Mouse (Mus musculus): Measurements from ENCODE around the gene Pgbd1. TPM values are rescaled to one million over a fixed set of nuclear protein-coding genes. Genes with fewer than 3 reads are reported as not detected.
A peak's percentile ranks its signal among the peaks of the same experiment; 100 is the strongest.

Pgbd1 gene
- total and polyA plus RNA-seq, 3 experiments: 0.22 to 5.9 (median 4.9) TPM

- no peaks in the 10 kb centered on the region for H3K36me3 ChIP-seq (replicated peaks)
- no peak for ATAC-seq (ENCODE audit: extremely low read depth, insufficient number of reproducible peaks, low FRiP score, poor library complexity, severe bottlenecking)
- peaks cover 19% of the 10 kb centered on the region for H3K4me1 ChIP-seq (ENCODE audit: insufficient read depth, low read depth, low read length)
These were observed 31.9 kb downstream of the Pgbd1 start for GRCm38 (mm10) chr13:21408805-21409459.

GRCm38 (mm10) chr13:21407969-21408804, 32.7 kb downstream of the Pgbd1 start:
- ATAC-seq (ENCODE audit: extremely low read depth, insufficient number of reproducible peaks, low FRiP score, poor library complexity, severe bottlenecking): peak; percentile 70

More at GRCm38 (mm10) chr13:21408805-21409459, 31.9 kb downstream of the Pgbd1 start:
- Histone ChIP-seq H3K4me3 (ENCODE audit: low read depth, low read length) (peak overlapping the region; percentile 68), H3K27me3 (ENCODE audit: insufficient read depth, low read length) (no peaks in the 10 kb centered on the region), H3K9me3 (replicated peaks) (no peaks in the 10 kb centered on the region)
- TF ChIP-seq CTCF (IDR thresholded peaks at IDR 0.05; ENCODE audit: low read depth, low read length): no peak
- no peak for TF ChIP-seq TAL1 (conservative IDR thresholded peaks at IDR 0.05; ENCODE audit: low read depth, low read length)
- TF ChIP-seq POLR2AphosphoS5 (IDR thresholded peaks at IDR 0.05; ENCODE audit: insufficient replicate concordance, low read depth, low read length): no peak
- TF ChIP-seq GATA1 (IDR thresholded peaks at IDR 0.05; ENCODE audit: borderline replicate concordance, low read length): no peak
- no peak for TF ChIP-seq GATA2 (IDR thresholded peaks at IDR 0.05; ENCODE audit: borderline replicate concordance, low read depth, low read length)
- DNase-seq (ENCODE audit: low spot score): no peak

DNA sequence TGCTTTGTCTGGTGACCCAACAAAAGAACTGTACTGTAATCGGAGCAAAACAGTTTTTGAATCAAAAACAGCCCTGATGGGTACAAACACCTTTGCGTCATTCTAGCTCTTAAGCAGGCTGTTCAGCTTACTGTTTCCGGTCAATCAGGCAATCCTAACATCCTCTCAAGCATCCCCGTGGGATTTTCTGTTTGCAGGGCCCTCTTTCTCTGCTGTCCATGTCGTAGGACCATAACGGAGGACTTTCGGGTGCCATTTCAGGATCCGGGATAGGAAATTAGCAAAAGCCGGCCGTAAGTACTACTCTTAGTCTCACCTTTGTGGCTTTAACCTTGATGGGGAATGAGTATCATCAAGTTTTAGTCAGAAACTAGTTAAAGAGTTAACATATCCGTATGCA, 33.5 kb downstream of the Pgbd1 start:
- TF ChIP-seq POLR2AphosphoS5 (IDR thresholded peaks at IDR 0.05; ENCODE audit: insufficient replicate concordance, low read depth, low read length) (no peak), TAL1 (conservative IDR thresholded peaks at IDR 0.05; ENCODE audit: low read depth, low read length) (no peak), CTCF (IDR thresholded peaks at IDR 0.05; ENCODE audit: low read depth, low read length) (no peak), GATA1 (IDR thresholded peaks at IDR 0.05; ENCODE audit: borderline replicate concordance, low read length) (no peak), GATA2 (IDR thresholded peaks at IDR 0.05; ENCODE audit: borderline replicate concordance, low read depth, low read length) (no peak)
- Histone ChIP-seq H3K9me3 (replicated peaks) (no peaks in the 10 kb centered on the region), H3K4me1 (ENCODE audit: insufficient read depth, low read depth, low read length) (peaks cover 20% of the 10 kb centered on the region), H3K27me3 (ENCODE audit: insufficient read depth, low read length) (no peaks in the 10 kb centered on the region), H3K36me3 (replicated peaks) (no peaks in the 10 kb centered on the region), H3K4me3 (ENCODE audit: low read depth, low read length) (no peak overlapping the region)
- ATAC-seq (ENCODE audit: extremely low read depth, insufficient number of reproducible peaks, low FRiP score, poor library complexity, severe bottlenecking): no peak
- no peak for DNase-seq (ENCODE audit: low spot score)

More at GRCm38 (mm10) chr13:21407969-21408804, 32.7 kb downstream of the Pgbd1 start:
- H3K27me3 ChIP-seq (ENCODE audit: insufficient read depth, low read length): no peaks in the 10 kb centered on the region
- H3K9me3 ChIP-seq (replicated peaks): no peaks in the 10 kb centered on the region
- TF ChIP-seq GATA2 (IDR thresholded peaks at IDR 0.05; ENCODE audit: borderline replicate concordance, low read depth, low read length) (no peak), POLR2AphosphoS5 (IDR thresholded peaks at IDR 0.05; ENCODE audit: insufficient replicate concordance, low read depth, low read length) (no peak), TAL1 (conservative IDR thresholded peaks at IDR 0.05; ENCODE audit: low read depth, low read length) (no peak), CTCF (IDR thresholded peaks at IDR 0.05; ENCODE audit: low read depth, low read length) (no peak), GATA1 (IDR thresholded peaks at IDR 0.05; ENCODE audit: borderline replicate concordance, low read length) (no peak)
- H3K4me3 ChIP-seq (ENCODE audit: low read depth, low read length): peak overlapping the region; percentile 68
- no peaks in the 10 kb centered on the region for H3K36me3 ChIP-seq (replicated peaks)
- peaks cover 19% of the 10 kb centered on the region for H3K4me1 ChIP-seq (ENCODE audit: insufficient read depth, low read depth, low read length)
- peak; percentile 60 for DNase-seq (ENCODE audit: low spot score)

GRCm38 (mm10) chr13:21402848-21403247, 38.0 kb downstream of the Pgbd1 start:
- no peak for ATAC-seq (ENCODE audit: extremely low read depth, insufficient number of reproducible peaks, low FRiP score, poor library complexity, severe bottlenecking)
- no peaks in the 10 kb centered on the region for H3K9me3 ChIP-seq (replicated peaks)
- TF ChIP-seq GATA1 (IDR thresholded peaks at IDR 0.05; ENCODE audit: borderline replicate concordance, low read length) (no peak), POLR2AphosphoS5 (IDR thresholded peaks at IDR 0.05; ENCODE audit: insufficient replicate concordance, low read depth, low read length) (no peak), CTCF (IDR thresholded peaks at IDR 0.05; ENCODE audit: low read depth, low read length) (no peak), TAL1 (conservative IDR thresholded peaks at IDR 0.05; ENCODE audit: low read depth, low read length) (no peak)
- peaks cover 27% of the 10 kb centered on the region for H3K36me3 ChIP-seq (replicated peaks)
- H3K4me1 ChIP-seq (ENCODE audit: insufficient read depth, low read depth, low read length): peaks cover 31% of the 10 kb centered on the region
- H3K4me3 ChIP-seq (ENCODE audit: low read depth, low read length): peak overlapping the region; percentile 88
- no peaks in the 10 kb centered on the region for H3K27me3 ChIP-seq (ENCODE audit: insufficient read depth, low read length)
- no peak for DNase-seq (ENCODE audit: low spot score)

- Histone ChIP-seq H3K27me3 (ENCODE audit: insufficient read depth, low read length) (no peaks in the 10 kb centered on the region), H3K36me3 (replicated peaks) (peaks cover 31% of the 10 kb centered on the region), H3K4me3 (ENCODE audit: low read depth, low read length) (peak within 1 kb of the TSS; percentile 88), H3K4me1 (ENCODE audit: insufficient read depth, low read depth, low read length) (peaks cover 26% of the 10 kb centered on the region), H3K9me3 (replicated peaks) (no peaks in the 10 kb centered on the region)
- no peak for TF ChIP-seq CTCF (IDR thresholded peaks at IDR 0.05; ENCODE audit: low read depth, low read length)
- DNase-seq (ENCODE audit: low spot score) (peak; percentile 67), ATAC-seq (ENCODE audit: extremely low read depth, insufficient number of reproducible peaks, low FRiP score, poor library complexity, severe bottlenecking) (peak; percentile 91)
These were observed 38.5 kb downstream of the Pgbd1 start, which contains the start of gene Zkscan3 for GRCm38 (mm10) chr13:21402287-21402846. Gene Zkscan3, minus strand, starts transcription at chr13:21402755.

- Histone ChIP-seq H3K4me3 (ENCODE audit: low read depth, low read length) (peak overlapping the region; percentile 88), H3K4me1 (ENCODE audit: insufficient read depth, low read depth, low read length) (peaks cover 22% of the 10 kb centered on the region), H3K36me3 (replicated peaks) (peaks cover 35% of the 10 kb centered on the region), H3K9me3 (replicated peaks) (no peaks in the 10 kb centered on the region), H3K27me3 (ENCODE audit: insufficient read depth, low read length) (no peaks in the 10 kb centered on the region)
- peak; percentile 47 for DNase-seq (ENCODE audit: low spot score)
- peak; percentile 18; the same call in 1 of the 2 replicates for ATAC-seq (ENCODE audit: extremely low read depth, insufficient number of reproducible peaks, low FRiP score, poor library complexity, severe bottlenecking)
- TF ChIP-seq TAL1 (conservative IDR thresholded peaks at IDR 0.05; ENCODE audit: low read depth, low read length) (no peak), GATA2 (IDR thresholded peaks at IDR 0.05; ENCODE audit: borderline replicate concordance, low read depth, low read length) (no peak), GATA1 (IDR thresholded peaks at IDR 0.05; ENCODE audit: borderline replicate concordance, low read length) (no peak), POLR2AphosphoS5 (IDR thresholded peaks at IDR 0.05; ENCODE audit: insufficient replicate concordance, low read depth, low read length) (no peak), CTCF (IDR thresholded peaks at IDR 0.05; ENCODE audit: low read depth, low read length) (no peak)
These were observed 39.1 kb downstream of the Pgbd1 start for GRCm38 (mm10) chr13:21401636-21402286.

All from G1E (cell line).